Mouse (Mus musculus): ENCODE results near the gene Slc44a1. TPM values are rescaled to one million over a fixed set of nuclear protein-coding genes. Genes with fewer than 3 reads are reported as not detected.
A peak's percentile ranks its signal among the peaks of the same experiment; 100 is the strongest.

The Slc44a1 gene
- total RNA-seq, 2 experiments from 2014 or later, result 60.7 to 71.0 TPM

GRCm38 (mm10) chr4:53526446-53526845 lies 86.2 kb downstream of the Slc44a1 start:
- DNase-seq (ENCODE audit: low spot score in 2 of 2), result no peak

- no peak for DNase-seq (ENCODE audit: low spot score in 2 of 2)
Measured at GRCm38 (mm10) chr4:53535795-53536194, 95.6 kb downstream of the Slc44a1 start.

GRCm38 (mm10) chr4:53537101-53537500 lies 96.9 kb downstream of the Slc44a1 start:
- no peak for DNase-seq (ENCODE audit: low spot score in 2 of 2)

GRCm38 (mm10) chr4:53537539-53537938 lies 97.3 kb downstream of the Slc44a1 start:
- DNase-seq (ENCODE audit: low spot score in 2 of 2), result no peak

- DNase-seq (ENCODE audit: low spot score in 2 of 2), result no peak
Measured at GRCm38 (mm10) chr4:53538600-53538999, 98.4 kb downstream of the Slc44a1 start.

GRCm38 (mm10) chr4:53539929-53540328 lies 99.7 kb downstream of the Slc44a1 start:
- DNase-seq (ENCODE audit: low spot score in 2 of 2), result no peak

GRCm38 (mm10) chr4:53543421-53543820 lies 103.2 kb downstream of the Slc44a1 start:
- DNase-seq (ENCODE audit: low spot score in 2 of 2), result no peak

GRCm38 (mm10) chr4:53544889-53545288 lies 104.7 kb downstream of the Slc44a1 start:
- no peak for DNase-seq (ENCODE audit: low spot score in 2 of 2)

GRCm38 (mm10) chr4:53547381-53547780 lies 107.2 kb downstream of the Slc44a1 start:
- no peak for DNase-seq (ENCODE audit: low spot score in 2 of 2)

- DNase-seq (ENCODE audit: low spot score in 2 of 2), result no peak
Measured at GRCm38 (mm10) chr4:53549375-53549774, 109.2 kb downstream of the Slc44a1 start.

GRCm38 (mm10) chr4:53564618-53565017 lies 124.4 kb downstream of the Slc44a1 start:
- no peak for DNase-seq (ENCODE audit: low spot score in 2 of 2)

GRCm38 (mm10) chr4:53567065-53567464 lies 126.9 kb downstream of the Slc44a1 start:
- DNase-seq (ENCODE audit: low spot score in 2 of 2), result no peak

GRCm38 (mm10) chr4:53575558-53575957 lies 135.3 kb downstream of the Slc44a1 start:
- no peak for DNase-seq (ENCODE audit: low spot score in 2 of 2)

- DNase-seq (ENCODE audit: low spot score in 2 of 2), result no peak
Measured at GRCm38 (mm10) chr4:53587676-53588075, 147.5 kb downstream of the Slc44a1 start.

- no peak for DNase-seq (ENCODE audit: low spot score in 2 of 2)
Measured at GRCm38 (mm10) chr4:53588936-53589335, 148.7 kb downstream of the Slc44a1 start.

- no peak for DNase-seq (ENCODE audit: low spot score in 2 of 2)
Measured at GRCm38 (mm10) chr4:53589466-53589865, 149.3 kb downstream of the Slc44a1 start.

GRCm38 (mm10) chr4:53590163-53590562 lies 149.9 kb downstream of the Slc44a1 start:
- DNase-seq (ENCODE audit: low spot score in 2 of 2), result no peak

GRCm38 (mm10) chr4:53590691-53591447 lies 150.7 kb downstream of the Slc44a1 start:
- no peak for DNase-seq (ENCODE audit: low spot score in 2 of 2)

- no peak for DNase-seq (ENCODE audit: low spot score in 2 of 2)
Measured at GRCm38 (mm10) chr4:53591536-53591935, 151.3 kb downstream of the Slc44a1 start.

GRCm38 (mm10) chr4:53591941-53592340 lies 151.7 kb downstream of the Slc44a1 start:
- DNase-seq (ENCODE audit: low spot score in 2 of 2), result no peak

GRCm38 (mm10) chr4:53592386-53592785 lies 152.2 kb downstream of the Slc44a1 start:
- DNase-seq (ENCODE audit: low spot score in 2 of 2), result no peak

- peak; percentile 59 to 72 for DNase-seq (ENCODE audit: low spot score in 2 of 2)
Measured at GRCm38 (mm10) chr4:53594204-53594603, 154.0 kb downstream of the Slc44a1 start.
